In genomic region chr3:105275241-105275640, GRCm38 (mm10) we compare ENCODE assay signal across 9 mouse cellular contexts.
A peak's percentile ranks its signal among the peaks of the same experiment; 100 is the strongest.
DNase-seq lines count a peak whose midpoint lies in the region; ATAC-seq and TF ChIP-seq lines count a peak whose summit lies in the region.
"Had no signal": no experiment of that assay in that cellular context is flagged by ENCODE, and none has a peak within 500 bp of the region (broad histone marks: within the 10 kb centered on the region; RNA-seq: fewer than 3 reads in every experiment).

No protein-coding gene starts in this region.

- no peaks in the 10 kb centered on the region for H3K9me3 ChIP-seq in embryonic facial prominence, embryonic 10.5 days
- H3K9me3 ChIP-seq in intestine, postnatal 0 days (ENCODE audit: control insufficient read depth): no peaks in the 10 kb centered on the region
- H3K9me3 ChIP-seq: embryonic facial prominence, embryonic 13.5 days had no signal

- no peaks in the 10 kb centered on the region for H3K36me3 ChIP-seq in embryonic facial prominence, embryonic 10.5 days (replicated peaks)
- H3K36me3 ChIP-seq in intestine, postnatal 0 days (ENCODE audit: control insufficient read depth, insufficient read depth): no peaks in the 10 kb centered on the region
- H3K36me3 ChIP-seq: embryonic facial prominence, embryonic 13.5 days had no signal

- H3K4me2 ChIP-seq in intestine, postnatal 0 days (replicated peaks; ENCODE audit: low read depth): no peak overlapping the region
- H3K4me2 ChIP-seq: embryonic facial prominence, embryonic 13.5 days had no signal

- peak; percentile 26 for DNase-seq in left cerebral cortex, postnatal 4 days
- no peak for DNase-seq in left cerebral cortex, postnatal 10 days (ENCODE audit: extremely low spot score in 1 of 2, low spot score in 2 of 2)
- DNase-seq in WW6 (ENCODE audit: low read depth, low spot score): peak; percentile 20
- peak; percentile 82 for DNase-seq in embryonic facial prominence, embryonic 10.5 days (ENCODE audit: low spot score)
- peak; percentile 55 for DNase-seq in lung, postnatal 10 days
- peak; percentile 67 for DNase-seq in thymus, postnatal 4 days
- DNase-seq in T-cell, adult 2 months (ENCODE audit: low spot score): no peak

- no peak overlapping the region for H3K9ac ChIP-seq in intestine, postnatal 0 days (ENCODE audit: low read depth, low read length)
- H3K9ac ChIP-seq: embryonic facial prominence, embryonic 13.5 days had no signal

- no peak for ATAC-seq in intestine, postnatal 0 days

- 33% methylated on average over 4 of the region's 4 CpGs for WGBS in embryonic facial prominence, embryonic 10.5 days
- 28% methylated on average over 4 of the region's 4 CpGs for WGBS in intestine, postnatal 0 days

- intact Hi-C loops in left cerebral cortex, postnatal 4 days (cut with DNase I): no loop called here
- intact Hi-C loops in left cerebral cortex, postnatal 10 days (cut with DNase I): no loop called here

- H3K27ac ChIP-seq in embryonic facial prominence, embryonic 10.5 days (replicated peaks): no peak overlapping the region
- no peak overlapping the region for H3K27ac ChIP-seq in intestine, postnatal 0 days (ENCODE audit: low read depth, low read length)
- H3K27ac ChIP-seq: embryonic facial prominence, embryonic 13.5 days had no signal

- no peaks in the 10 kb centered on the region for H3K4me1 ChIP-seq in embryonic facial prominence, embryonic 10.5 days
- H3K4me1 ChIP-seq in intestine, postnatal 0 days (replicated peaks; ENCODE audit: control insufficient read depth, insufficient read depth, low read length): no peaks in the 10 kb centered on the region
- H3K4me1 ChIP-seq: embryonic facial prominence, embryonic 13.5 days had no signal

- H3K4me3 ChIP-seq in embryonic facial prominence, embryonic 10.5 days: no peak overlapping the region
- H3K4me3 ChIP-seq in intestine, postnatal 0 days (ENCODE audit: low read depth, low read length): no peak overlapping the region
- H3K4me3 ChIP-seq: embryonic facial prominence, embryonic 13.5 days had no signal

- TF ChIP-seq CTCF in intestine, postnatal 0 days (IDR thresholded peaks at IDR 0.05; ENCODE audit: low read depth): no peak

- no peaks in the 10 kb centered on the region for H3K27me3 ChIP-seq in embryonic facial prominence, embryonic 10.5 days (replicated peaks; ENCODE audit: low read depth, poor library complexity, severe bottlenecking)
- H3K27me3 ChIP-seq in intestine, postnatal 0 days (replicated peaks; ENCODE audit: control insufficient read depth, insufficient read depth, low read length): no peaks in the 10 kb centered on the region
- H3K27me3 ChIP-seq: embryonic facial prominence, embryonic 13.5 days had no signal

Comparison
In these comparisons a context has a peak if more than half of its experiments do, and no peak if none do; other contexts are left out.
1. DNase-seq: peak in left cerebral cortex, postnatal 4 days (single experiment), WW6 (single experiment), embryonic facial prominence, embryonic 10.5 days (single experiment), lung, postnatal 10 days (single experiment) and thymus, postnatal 4 days (single experiment); none in left cerebral cortex, postnatal 10 days (0 of 2) and T-cell, adult 2 months (single experiment).